Mouse (Mus musculus) embryonic facial prominence, embryonic 13.5 days (tissue): ENCODE data around the gene Hfe2. TPM values are rescaled to one million over a fixed set of nuclear protein-coding genes. Genes with fewer than 3 reads are reported as not detected.

Source experiments
- ATAC-seq: fragments of 200-750 bp; cut with Nextera tagmentation; 2 replicates; pipeline ENCODE4 v1.8.0; 2017; ENCODE audit warnings: low read depth; ENCODE audit not compliant: insufficient number of reproducible peaks, insufficient read depth, low FRiP score, low TSS enrichment
- H3K27ac ChIP-seq: fragments of 300-500 bp; sonication (generic); 2 replicates; pipeline ENCODE4 v1.5.1; 2015; ENCODE audit warnings: moderate library complexity, mild to moderate bottlenecking, inconsistent platforms
- H3K27me3 ChIP-seq: fragments of 300-500 bp; sonication (generic); 2 replicates; pipeline ENCODE4 v1.6.1; 2015; ENCODE audit warnings: mild to moderate bottlenecking, inconsistent platforms
- H3K36me3 ChIP-seq: fragments of 300-500 bp; sonication (generic); 2 replicates; pipeline ENCODE4 v1.6.1; 2015; ENCODE audit warnings: mild to moderate bottlenecking, inconsistent platforms
- H3K4me1 ChIP-seq: fragments of 300-500 bp; sonication (generic); 2 replicates; pipeline ENCODE4 v1.6.1; 2015; ENCODE audit warnings: inconsistent platforms
- H3K4me2 ChIP-seq: fragments of 300-500 bp; sonication (generic); 2 replicates; pipeline ENCODE4 v1.6.1; 2015; ENCODE audit warnings: moderate library complexity, mild to moderate bottlenecking, inconsistent platforms
- H3K4me3 ChIP-seq: fragments of 300-500 bp; sonication (generic); 2 replicates; pipeline ENCODE4 v1.5.1; 2015; ENCODE audit warnings: mild to moderate bottlenecking, inconsistent platforms
- H3K9ac ChIP-seq: fragments of 300-500 bp; sonication (generic); 2 replicates; pipeline ENCODE4 v1.6.1; 2015; ENCODE audit warnings: mild to moderate bottlenecking, inconsistent platforms
- H3K9me3 ChIP-seq: fragments of 300-500 bp; sonication (generic); 2 replicates; pipeline ENCODE4 v1.6.1; 2016; ENCODE audit warnings: inconsistent platforms
- WGBS: fragments of 180-500 bp; shearing (Covaris S2); methylation state at CpG from one replicate; pipeline ENCODE4 v1.1.7; 2015; ENCODE audit warnings: mixed read lengths; 5-methylcytosine and 5-hydroxymethylcytosine counted together
- polyA plus RNA-seq: library from polyadenylated mRNA; unstranded; fragments of >200 nt; fragmentation: Nextera tagmentation; extraction: Ambion mirVana; gene quantifications from 2 replicates; pipeline ENCODE4 v1.2.1, GENCODE M21; 2015

Gene Hfe2
- polyA plus RNA-seq, 1 experiment from 2014 or later: 1.9 TPM

DNA sequence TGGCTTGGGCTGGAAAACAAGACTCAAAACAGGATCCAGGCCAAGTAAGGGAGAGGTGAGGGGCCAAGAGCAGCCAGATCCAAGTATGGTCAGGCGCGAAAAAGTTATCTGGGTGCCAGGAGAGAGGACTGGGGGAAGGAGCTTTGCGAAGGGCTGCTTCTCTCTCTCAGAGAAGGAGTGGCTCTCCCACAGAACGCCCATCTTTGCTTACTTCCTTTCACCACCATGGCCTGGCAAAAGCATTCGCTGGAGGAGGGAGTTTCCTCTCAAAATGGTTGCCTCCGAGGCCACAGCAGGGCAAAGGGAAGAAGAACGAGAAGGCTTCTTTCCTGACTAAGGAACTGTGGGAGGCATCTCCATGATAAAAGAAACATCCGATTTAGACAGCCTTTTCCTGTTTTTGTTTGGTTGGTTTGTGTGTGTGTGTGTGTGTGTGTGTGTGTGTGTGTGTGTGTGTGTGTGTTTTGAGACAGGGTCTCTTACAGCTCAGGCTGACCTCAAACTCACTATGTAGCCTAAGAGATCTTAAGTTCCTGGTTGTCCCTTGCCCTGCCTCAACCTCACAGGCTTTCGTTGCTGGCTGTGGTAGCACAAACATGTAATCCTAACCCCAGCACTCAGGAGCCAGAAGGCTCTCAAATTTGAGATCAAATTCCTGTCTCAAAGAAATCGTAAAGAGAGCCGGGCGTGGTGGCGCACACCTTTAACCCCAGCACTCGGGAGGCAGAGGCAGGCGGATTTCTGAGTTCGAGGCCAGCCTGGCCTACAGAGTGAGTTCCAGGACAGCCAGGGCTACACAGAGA lies 47.1 kb downstream of the Hfe2 start:
- peaks cover 15% of the 10 kb centered on the region for H3K4me1 ChIP-seq
- no peaks in the 10 kb centered on the region for H3K27me3 ChIP-seq
- H3K36me3 ChIP-seq: no peaks in the 10 kb centered on the region
- no peak overlapping the region for H3K4me3 ChIP-seq
- H3K9me3 ChIP-seq: no peaks in the 10 kb centered on the region
- no peak overlapping the region for H3K27ac ChIP-seq
- ATAC-seq: no peak
- no peak overlapping the region for H3K9ac ChIP-seq
- 70% methylated on average over 16 of the region's 16 CpGs for WGBS
- no peak overlapping the region for H3K4me2 ChIP-seq

- peaks cover 18% of the 10 kb centered on the region for H3K4me1 ChIP-seq
- no peak overlapping the region for H3K4me2 ChIP-seq
- ATAC-seq: no peak
- WGBS: 70% methylated on average over 19 of the region's 19 CpGs
- no peaks in the 10 kb centered on the region for H3K27me3 ChIP-seq
- peaks cover 4% of the 10 kb centered on the region; the same call in 1 of the 2 replicates for H3K36me3 ChIP-seq
- no peak overlapping the region for H3K4me3 ChIP-seq
- H3K9me3 ChIP-seq: no peaks in the 10 kb centered on the region
- no peak overlapping the region for H3K27ac ChIP-seq
- no peak overlapping the region for H3K9ac ChIP-seq
Observed at GRCm38 (mm10) chr3:96573611-96574511, 48.9 kb downstream of the Hfe2 start.

DNA sequence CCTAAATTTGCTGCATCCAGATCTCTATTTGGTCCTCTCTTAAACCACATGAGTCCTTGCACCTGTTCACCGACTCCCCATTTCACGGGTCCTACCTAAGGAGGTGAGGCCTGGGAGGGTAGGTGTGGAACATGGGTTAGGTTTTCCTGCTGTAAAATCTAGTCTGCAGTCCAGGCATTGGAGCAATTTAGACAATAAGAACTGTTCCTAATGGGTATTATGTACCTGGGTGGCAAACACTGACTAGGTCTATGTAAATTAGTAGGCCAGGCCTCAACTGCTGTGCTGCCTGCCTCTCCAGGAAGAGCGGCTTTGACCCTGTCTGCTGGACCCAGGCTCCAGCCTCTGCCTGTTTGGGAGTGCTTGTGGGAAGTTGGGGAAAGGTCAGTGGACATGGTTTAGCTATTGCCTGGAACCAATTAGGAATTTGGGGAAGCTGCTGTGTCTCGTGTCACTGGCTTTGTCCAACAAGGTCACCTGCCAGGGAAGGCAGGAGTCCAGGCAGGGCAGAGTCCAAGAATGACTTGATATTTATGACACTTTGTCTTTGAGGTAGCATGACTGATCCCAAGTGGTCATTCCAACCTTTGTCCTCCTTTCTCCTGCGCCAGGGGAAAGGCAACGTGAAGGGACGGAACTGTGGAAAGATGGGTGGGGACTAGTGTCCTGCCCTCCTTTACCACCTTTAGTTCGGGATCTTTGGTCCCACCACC lies 50.5 kb downstream of the Hfe2 start:
- 88% methylated on average over 8 of the region's 8 CpGs for WGBS
- Histone ChIP-seq H3K27ac (no peak overlapping the region; the same call in 1 of the 2 replicates), H3K9ac (no peak overlapping the region), H3K4me3 (no peak overlapping the region), H3K4me1 (peaks cover 26% of the 10 kb centered on the region), H3K4me2 (no peak overlapping the region), H3K36me3 (peaks cover 5% of the 10 kb centered on the region; the same call in 1 of the 2 replicates), H3K9me3 (no peaks in the 10 kb centered on the region), H3K27me3 (no peaks in the 10 kb centered on the region)
- ATAC-seq: no peak

GRCm38 (mm10) chr3:96576005-96576658 lies 51.2 kb downstream of the Hfe2 start:
- Histone ChIP-seq H3K4me3 (peak overlapping the region; percentile 20), H3K4me1 (peaks cover 33% of the 10 kb centered on the region)
- 58% methylated on average over 14 of the region's 14 CpGs for WGBS

DNA sequence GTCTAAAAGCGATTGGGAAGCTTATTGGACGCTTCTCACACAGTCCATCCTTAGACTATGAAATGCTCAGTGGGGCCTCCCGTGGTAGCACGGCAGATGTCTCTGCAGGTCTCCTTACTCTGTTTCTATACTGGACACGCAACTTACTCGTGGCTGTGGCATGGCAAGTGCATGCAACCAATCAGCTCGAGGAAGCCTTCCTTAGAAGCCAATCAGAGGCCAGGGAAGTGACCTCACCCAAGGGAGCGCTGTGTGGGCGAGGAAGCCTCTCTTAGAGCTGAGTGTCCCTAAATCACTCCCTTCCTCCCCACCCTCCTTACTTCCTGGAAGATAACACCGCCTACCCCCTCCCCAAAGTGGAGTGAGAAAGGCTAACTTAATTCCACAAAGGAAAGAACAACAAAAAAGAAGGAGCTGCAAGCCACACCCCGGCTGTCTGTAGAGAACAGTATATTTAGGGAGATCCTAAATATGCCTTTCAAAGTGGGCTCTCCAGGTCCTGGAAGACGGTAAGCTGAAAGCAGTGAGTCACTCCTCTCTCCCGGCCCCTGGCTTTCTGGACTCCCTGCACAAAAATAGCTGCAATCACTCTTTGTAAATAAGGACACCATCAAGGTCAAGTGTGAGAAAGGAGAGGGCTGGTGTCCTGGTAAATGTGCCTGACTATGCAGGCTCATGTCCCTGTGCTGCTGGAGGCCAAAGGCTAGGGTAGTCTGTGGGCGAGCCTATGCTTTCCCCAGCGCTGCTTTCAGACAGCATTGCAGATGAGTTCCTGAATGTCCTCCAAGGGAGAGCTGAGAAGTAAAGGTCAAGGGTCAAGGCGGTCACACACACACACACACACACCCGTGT lies 51.9 kb downstream of the Hfe2 start, which contains the start of gene Gm16253:
Gene Gm16253 (plus strand): TSS at position 295 of the 852 bp plus-strand sequence.
- Histone ChIP-seq H3K4me3 (peak within 1 kb of the TSS; percentile 20), H3K36me3 (peaks cover 5% of the 10 kb centered on the region; the same call in 1 of the 2 replicates), H3K27ac (peak within 1 kb of the TSS; percentile 79), H3K9me3 (no peaks in the 10 kb centered on the region), H3K27me3 (no peaks in the 10 kb centered on the region; the same call in 1 of the 2 replicates), H3K4me1 (peaks cover 33% of the 10 kb centered on the region), H3K4me2 (peak within 1 kb of the TSS; percentile 52), H3K9ac (peak within 1 kb of the TSS; percentile 22; the same call in 1 of the 2 replicates)
- peak; percentile 81 for ATAC-seq
- WGBS: 33% methylated on average over 17 of the region's 17 CpGs

More at GRCm38 (mm10) chr3:96576005-96576658, 51.2 kb downstream of the Hfe2 start:
- Histone ChIP-seq H3K4me2 (peak overlapping the region; percentile 52), H3K9ac (peak overlapping the region; percentile 22; the same call in 1 of the 2 replicates), H3K36me3 (peaks cover 5% of the 10 kb centered on the region; the same call in 1 of the 2 replicates), H3K27ac (peak overlapping the region; percentile 79), H3K9me3 (no peaks in the 10 kb centered on the region), H3K27me3 (no peaks in the 10 kb centered on the region)
- no peak for ATAC-seq

DNA sequence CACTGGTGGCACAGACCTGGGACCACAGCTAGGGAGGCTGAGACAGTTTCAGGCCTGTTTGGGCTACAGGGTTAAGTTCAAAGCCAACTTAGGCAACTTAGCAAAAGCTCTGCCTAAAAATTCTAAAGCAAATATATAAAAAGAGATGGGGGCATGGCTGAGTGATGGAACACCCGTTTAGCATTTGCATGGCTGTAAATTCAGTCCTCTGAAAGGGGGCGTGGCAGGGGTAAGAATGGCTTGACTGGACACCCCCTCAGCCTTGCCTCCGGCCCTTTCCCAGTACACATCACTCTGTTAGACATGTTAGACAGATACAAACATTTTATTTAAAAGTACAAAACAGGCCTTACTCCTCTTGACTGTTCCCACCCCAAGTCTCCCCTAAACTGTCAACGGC lies 52.6 kb downstream of the Hfe2 start:
- H3K4me1 ChIP-seq: peaks cover 33% of the 10 kb centered on the region
- H3K4me3 ChIP-seq: no peak overlapping the region
- H3K9me3 ChIP-seq: no peaks in the 10 kb centered on the region
- WGBS: 79% methylated on average over 4 of the region's 4 CpGs
- peaks cover 5% of the 10 kb centered on the region; the same call in 1 of the 2 replicates for H3K36me3 ChIP-seq
- no peak overlapping the region for H3K9ac ChIP-seq
- H3K27me3 ChIP-seq: no peaks in the 10 kb centered on the region; the same call in 1 of the 2 replicates
- no peak for ATAC-seq
- H3K27ac ChIP-seq: peak overlapping the region; percentile 79
- peak overlapping the region; percentile 52; the same call in 1 of the 2 replicates for H3K4me2 ChIP-seq

Other genes with a start within 250 kb of the Hfe2 start
- 2.1 and 2.7 TPM in 2 replicates for gene Fcgr1, start 231.2 kb upstream of the Hfe2 start, polyA plus RNA-seq
- 0.20 TPM in 1 of 2 replicates, not detected in the other for gene BC107364, start 72.9 kb upstream of the Hfe2 start, polyA plus RNA-seq
- 113 and 137 TPM in 2 replicates for gene Txnip, start 32.8 kb downstream of the Hfe2 start, polyA plus RNA-seq
- 1.3 and 1.5 TPM in 2 replicates for gene Gm16253, start 51.8 kb downstream of the Hfe2 start, polyA plus RNA-seq
- gene Polr3gl, start 69.0 kb downstream of the Hfe2 start, polyA plus RNA-seq: 53.7 and 56.7 TPM in 2 replicates
- gene Ankrd34a, start 71.5 kb downstream of the Hfe2 start, polyA plus RNA-seq: 3.1 and 3.2 TPM in 2 replicates
- gene Lix1l, start 76.0 kb downstream of the Hfe2 start, polyA plus RNA-seq: 8.8 and 9.3 TPM in 2 replicates
- 148 and 157 TPM in 2 replicates for gene Rbm8a, start 104.8 kb downstream of the Hfe2 start, polyA plus RNA-seq
- 63.5 and 66.8 TPM in 2 replicates for gene Pex11b, start 110.2 kb downstream of the Hfe2 start, polyA plus RNA-seq
- gene Gm42957, start 110.3 kb downstream of the Hfe2 start, polyA plus RNA-seq: 0.22 and 0.58 TPM in 2 replicates
- gene Itga10, start 120.4 kb downstream of the Hfe2 start, polyA plus RNA-seq: 3.5 and 3.8 TPM in 2 replicates
- gene Ankrd35, start 145.0 kb downstream of the Hfe2 start, polyA plus RNA-seq: 1.3 and 2.1 TPM in 2 replicates
- 71.5 and 75.2 TPM in 2 replicates for gene Pias3, start 171.2 kb downstream of the Hfe2 start, polyA plus RNA-seq
- 13.5 and 16.5 TPM in 2 replicates for gene Nudt17, start 183.4 kb downstream of the Hfe2 start, polyA plus RNA-seq
- 33.3 and 34.5 TPM in 2 replicates for gene Polr3c, start 202.5 kb downstream of the Hfe2 start, polyA plus RNA-seq
- gene Rnf115, start 202.5 kb downstream of the Hfe2 start, polyA plus RNA-seq: 47.9 and 53.1 TPM in 2 replicates